Mouse (Mus musculus) c-Kit-negative CD71-positive TER-119-positive erythroid progenitor cells, embryonic 14.5 days (primary cell): ENCODE measurements around the gene Cd276.

Experiments
- DNase-seq: peaks from one replicate; pipeline ENCODE4 v3.0.0-alpha.2; 2013; ENCODE audit warnings: low read depth, low spot score

Gene Cd276

GRCm38 (mm10) chr9:58513749-58514148 is 41.5 kb downstream of the Cd276 start:
- DNase-seq, result no peak

DNA sequence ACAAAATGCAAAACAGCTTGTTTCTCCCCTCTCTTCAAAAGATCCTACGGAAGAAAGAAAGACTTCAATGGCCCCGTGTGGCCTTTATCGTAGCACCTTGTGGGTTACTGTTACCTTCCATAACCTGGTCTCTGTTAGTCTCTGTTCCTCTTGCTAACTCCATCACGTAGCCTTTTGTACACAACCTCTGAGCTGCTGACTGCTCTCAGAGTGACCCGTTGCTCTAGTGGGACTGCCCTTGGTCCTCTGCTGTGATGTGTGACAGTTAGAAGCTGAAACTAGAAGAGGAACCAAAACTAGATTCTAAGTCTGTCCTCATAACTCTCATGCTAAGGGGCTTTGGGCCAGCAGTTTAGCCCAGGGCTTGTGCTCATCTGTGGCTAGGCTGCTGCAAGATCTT is 44.8 kb downstream of the Cd276 start:
- no peak for DNase-seq

- no peak for DNase-seq
These were observed 47.8 kb downstream of the Cd276 start for GRCm38 (mm10) chr9:58507216-58508005.

GRCm38 (mm10) chr9:58500946-58501345 is 54.3 kb downstream of the Cd276 start:
- DNase-seq, result no peak

DNA sequence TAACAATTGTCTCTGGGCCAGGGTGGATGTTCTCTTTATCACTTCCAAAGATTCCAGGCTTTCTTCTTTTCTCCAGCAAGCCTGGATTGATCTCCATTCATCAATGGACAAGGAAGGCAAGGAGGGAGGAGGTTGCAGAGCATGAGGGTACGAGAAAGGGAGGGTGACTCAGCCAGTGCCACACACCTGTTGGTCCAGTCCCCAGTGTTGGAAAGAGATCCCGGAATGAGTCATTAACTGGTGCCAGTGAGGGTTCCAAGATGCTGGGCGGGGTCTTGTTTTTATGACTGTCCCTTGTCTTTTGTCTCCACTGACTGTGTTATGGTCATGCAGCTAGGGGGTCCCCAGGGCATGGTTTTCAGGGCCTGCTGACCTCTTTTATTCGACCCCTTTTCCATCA is 57.3 kb downstream of the Cd276 start:
- no peak for DNase-seq

DNA sequence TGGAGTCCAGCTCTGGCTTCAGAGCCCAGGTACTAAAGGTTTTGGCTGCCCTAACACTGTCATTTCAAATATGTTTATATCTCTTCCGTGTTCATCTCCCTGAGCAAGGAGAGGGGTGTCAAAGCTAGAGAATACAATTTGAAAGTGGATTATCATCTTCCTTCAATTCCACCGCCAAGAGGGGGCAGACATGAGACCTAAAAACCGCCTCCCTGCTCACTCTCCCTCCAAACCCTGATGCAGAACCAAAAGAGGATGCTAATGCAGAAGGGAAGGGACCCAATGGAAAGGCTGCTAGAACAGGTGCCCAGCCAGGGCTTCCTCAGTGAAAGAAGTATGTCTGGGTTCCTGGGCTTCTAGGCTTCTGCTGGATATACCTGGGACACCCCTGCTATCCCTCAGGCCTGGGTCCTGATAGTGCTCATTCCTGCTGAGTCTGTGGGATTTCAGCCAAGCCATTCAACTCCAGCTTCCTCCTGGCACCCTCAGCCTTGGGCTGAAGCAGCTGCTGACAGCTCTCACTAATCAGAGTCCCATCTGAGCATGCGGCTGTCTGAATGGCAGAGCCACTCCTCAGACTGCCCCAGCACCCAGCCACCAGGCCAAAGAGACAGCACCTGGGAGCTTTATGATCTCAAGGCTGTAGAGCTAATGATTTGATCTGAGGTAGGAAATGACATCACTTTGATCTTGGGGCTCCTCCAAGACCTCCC is 58.6 kb downstream of the Cd276 start:
- DNase-seq, result no peak

DNA sequence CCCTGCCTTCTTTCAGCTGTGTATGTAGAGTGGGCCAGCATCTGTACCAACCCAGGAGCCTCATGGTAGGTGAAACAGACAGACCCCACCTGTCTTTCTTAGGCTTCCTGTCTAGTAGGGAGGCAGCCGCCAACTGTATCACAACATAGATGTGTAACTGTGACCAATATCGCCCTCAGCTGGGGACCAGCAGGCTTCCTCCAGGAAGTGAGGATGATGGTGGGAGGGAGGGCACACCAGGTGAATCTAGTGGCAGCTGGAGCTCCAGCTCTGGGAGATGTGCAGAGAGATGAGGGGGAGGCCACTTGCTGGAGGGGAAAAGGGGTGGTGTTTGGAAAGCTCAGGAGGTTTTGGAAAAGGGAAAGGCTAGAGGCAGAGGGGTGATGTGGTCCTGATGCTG is 60.2 kb downstream of the Cd276 start:
- DNase-seq, result no peak

DNA sequence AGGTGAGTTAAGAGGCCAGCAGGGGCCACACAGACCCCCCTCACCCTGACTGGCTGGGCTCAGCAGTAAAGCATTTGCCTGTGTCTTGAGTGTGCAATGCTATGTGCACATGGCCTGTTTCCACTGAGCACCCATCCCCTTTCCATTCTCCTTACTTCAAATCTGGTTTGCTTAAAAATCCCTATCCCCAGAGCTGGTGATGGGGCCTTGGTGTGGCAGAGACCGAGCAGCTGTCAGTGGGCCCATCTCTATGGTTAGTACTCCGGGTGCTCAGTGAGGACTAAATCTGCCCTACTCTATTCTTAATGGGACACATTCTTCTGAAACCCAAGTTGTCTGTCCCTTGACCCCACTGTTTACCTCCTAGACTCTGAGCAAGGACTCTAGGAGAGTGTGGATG is 64.8 kb downstream of the Cd276 start:
- DNase-seq, result no peak

- no peak for DNase-seq
These were observed 65.4 kb downstream of the Cd276 start for GRCm38 (mm10) chr9:58489865-58490165.

- DNase-seq, result no peak
These were observed 65.9 kb downstream of the Cd276 start for GRCm38 (mm10) chr9:58489133-58489864.

- no peak for DNase-seq
These were observed 67.1 kb downstream of the Cd276 start, which contains the start of gene Insyn1 for GRCm38 (mm10) chr9:58487851-58488801. Insyn1 (plus strand) TSS chr9:58488603.

- DNase-seq, result no peak
These were observed 68.2 kb downstream of the Cd276 start for GRCm38 (mm10) chr9:58487076-58487475.
